Mouse (Mus musculus) liver, adult 2 months (tissue): Measurements from ENCODE around the gene B4galnt1. TPM values are rescaled to one million over a fixed set of nuclear protein-coding genes. Genes with fewer than 3 reads are reported as not detected.
A peak's percentile ranks its signal among the peaks of the same experiment; 100 is the strongest.
"Not testable (repeated sequence)": the region's sequence is repeated elsewhere in the genome, so short reads cannot be mapped to it uniquely, and the experiment has no call there.

Source experiments
- DNase-seq: peaks from one replicate; pipeline ENCODE4 v3.0.0-alpha.2; 2011; ENCODE audit warnings: low read depth, low spot score; ENCODE audit errors: extremely low read depth
- H3K27ac ChIP-seq: fragments of 200-500 bp; replicated peaks from 2 replicates; pipeline ENCODE4 v1.5.1; 2012; ENCODE audit warnings: low read depth, mild to moderate bottlenecking, control low read depth, inconsistent platforms, low read length; ENCODE audit not compliant: insufficient read depth
- H3K27me3 ChIP-seq: fragments of 200-500 bp; 2 replicates; pipeline ENCODE4 v1.6.1; 2012; ENCODE audit warnings: mild to moderate bottlenecking, moderate library complexity, low read length, inconsistent platforms; ENCODE audit not compliant: control insufficient read depth, insufficient read depth
- H3K36me3 ChIP-seq: fragments of 200-500 bp; 2 replicates; pipeline ENCODE4 v1.6.1; 2012; ENCODE audit warnings: low read length, inconsistent platforms; ENCODE audit not compliant: control insufficient read depth, insufficient read depth
- H3K4me1 ChIP-seq: fragments of 200-500 bp; 2 replicates; pipeline ENCODE4 v1.6.1; 2011; ENCODE audit warnings: low read length; ENCODE audit not compliant: control insufficient read depth, insufficient read depth
- H3K4me3 ChIP-seq: fragments of 200-500 bp; 2 replicates; pipeline ENCODE4 v1.5.1; 2011; ENCODE audit warnings: low read depth, mild to moderate bottlenecking, control low read depth, low read length, moderate library complexity; ENCODE audit not compliant: insufficient read depth
- H3K79me2 ChIP-seq: fragments of 200-500 bp; 2 replicates; pipeline ENCODE4 v1.6.1; 2012; ENCODE audit warnings: inconsistent platforms, mild to moderate bottlenecking, low read length, moderate library complexity; ENCODE audit not compliant: control insufficient read depth, insufficient read depth
- H3K9ac ChIP-seq: fragments of 200-500 bp; 2 replicates; pipeline ENCODE4 v1.6.1; 2012; ENCODE audit warnings: low read depth, mild to moderate bottlenecking, control low read depth, inconsistent platforms, low read length
- CTCF ChIP-seq: fragments of 200-500 bp; IDR thresholded peaks from 2 replicates; pipeline ENCODE4 v1.5.1; 2011; ENCODE audit warnings: low read depth, low read length, control low read depth
- POLR2A ChIP-seq: fragments of 200-500 bp; IDR thresholded peaks from 2 replicates; pipeline ENCODE4 v1.6.1; 2011; ENCODE audit warnings: low read length, control low read depth; ENCODE audit not compliant: insufficient read depth; ENCODE audit errors: extremely low read depth
- WGBS: fragments of 180-500 bp; shearing (Covaris S2); methylation state at CpG from one replicate; pipeline ENCODE4 v1.1.7; 2018; 5-methylcytosine and 5-hydroxymethylcytosine counted together
- polyA plus RNA-seq: library from polyadenylated mRNA; depleted of rRNA; stranded (reverse); fragments of >200 nt; gene quantifications from 2 replicates; pipeline ENCODE4 v1.2.3, GENCODE M21; 2012
- total RNA-seq: library from RNA; depleted of rRNA; stranded (reverse); fragments of >200 nt; gene quantifications from 2 replicates; pipeline ENCODE4 v1.2.3, GENCODE M21; 2014

B4galnt1 gene
- total and polyA plus RNA-seq, 2 experiments: 21.9 to 85.0 TPM

DNA sequence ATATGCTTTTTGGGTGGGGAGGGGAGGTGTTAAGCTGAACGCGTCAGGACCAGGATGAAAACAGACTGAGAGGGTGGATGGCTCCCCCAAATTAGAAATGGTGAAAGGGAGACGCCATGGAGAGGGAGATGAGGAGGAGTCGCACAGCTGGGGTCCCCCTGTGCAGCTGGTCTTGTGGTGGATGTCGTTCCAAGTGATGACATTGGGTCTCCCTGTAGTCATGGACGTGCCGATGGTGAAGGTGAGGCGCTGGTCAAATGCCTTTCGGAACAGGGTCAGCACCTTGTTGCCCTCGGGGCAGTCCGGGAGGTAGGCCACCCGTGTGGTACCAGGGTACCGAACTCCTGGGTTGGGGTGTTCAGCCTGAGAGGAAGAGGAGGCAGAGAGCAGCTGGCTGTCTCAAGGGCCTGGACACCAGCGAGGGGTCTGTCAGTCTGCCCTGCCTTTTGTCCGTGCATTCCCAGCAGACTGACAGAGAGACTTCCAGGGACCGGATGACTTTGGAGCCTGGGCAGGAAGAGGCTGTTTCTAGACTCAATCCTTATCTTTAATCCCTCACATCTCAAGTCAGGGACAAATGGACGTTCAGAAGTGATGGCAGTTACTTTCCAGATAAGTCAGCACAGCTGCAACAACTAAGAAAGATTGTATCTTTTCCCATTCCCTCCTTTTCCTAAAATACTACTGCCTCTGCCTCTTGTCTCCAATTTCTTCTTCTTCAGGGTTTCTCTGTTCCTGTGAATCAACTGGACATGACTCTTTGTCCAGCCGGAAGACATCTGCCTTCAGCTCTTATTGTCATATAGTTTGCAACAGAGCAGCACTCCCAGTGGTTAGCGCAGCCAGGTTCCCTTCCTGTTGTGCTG is 26.4 kb downstream of the B4galnt1 start:
- no peak for TF ChIP-seq CTCF
- no peak for TF ChIP-seq POLR2A
- DNase-seq: no peak
- H3K79me2 ChIP-seq: no peaks in the 10 kb centered on the region
- peaks cover 8% of the 10 kb centered on the region for H3K27me3 ChIP-seq
- H3K27ac ChIP-seq: no peak overlapping the region
- H3K4me1 ChIP-seq: no peaks in the 10 kb centered on the region
- H3K9ac ChIP-seq: no peak overlapping the region
- no peak overlapping the region for H3K4me3 ChIP-seq
- 77% methylated on average over 19 of the region's 19 CpGs for WGBS
- no peaks in the 10 kb centered on the region for H3K36me3 ChIP-seq

- not testable (repeated sequence) for H3K27ac ChIP-seq, H3K27me3 ChIP-seq, H3K9ac ChIP-seq, H3K79me2 ChIP-seq, H3K36me3 ChIP-seq, H3K4me3 ChIP-seq, DNase-seq, H3K4me1 ChIP-seq
- WGBS: 62% methylated on average over 1 of the region's 1 CpGs
These were observed 27.0 kb downstream of the B4galnt1 start for GRCm38 (mm10) chr10:127192057-127192328.

- H3K27me3 ChIP-seq: peaks cover 8% of the 10 kb centered on the region
- no peaks in the 10 kb centered on the region for H3K79me2 ChIP-seq
- no peaks in the 10 kb centered on the region for H3K36me3 ChIP-seq
- 92% methylated on average over 9 of the region's 9 CpGs for WGBS
- DNase-seq: no peak
- H3K27ac ChIP-seq: no peak overlapping the region
- H3K4me3 ChIP-seq: no peak overlapping the region
- no peak for TF ChIP-seq POLR2A
- TF ChIP-seq CTCF: no peak
- no peak overlapping the region for H3K9ac ChIP-seq
- H3K4me1 ChIP-seq: no peaks in the 10 kb centered on the region
These were observed 28.0 kb downstream of the B4galnt1 start for GRCm38 (mm10) chr10:127193011-127193410.

GRCm38 (mm10) chr10:127194428-127195327 is 29.7 kb downstream of the B4galnt1 start:
- H3K27ac ChIP-seq: no peak overlapping the region
- H3K27me3 ChIP-seq: no peaks in the 10 kb centered on the region
- H3K79me2 ChIP-seq: no peaks in the 10 kb centered on the region
- no peaks in the 10 kb centered on the region for H3K36me3 ChIP-seq
- 32% methylated on average over 22 of the region's 22 CpGs for WGBS
- peak overlapping the region; percentile 77 for H3K4me3 ChIP-seq
- TF ChIP-seq POLR2A (no peak), CTCF (no peak)
- H3K9ac ChIP-seq: peak overlapping the region; percentile 78
- no peak for DNase-seq
- H3K4me1 ChIP-seq: no peaks in the 10 kb centered on the region

- H3K79me2 ChIP-seq: no peaks in the 10 kb centered on the region
- peak within 1 kb of the TSS; percentile 78 for H3K9ac ChIP-seq
- no peaks in the 10 kb centered on the region for H3K27me3 ChIP-seq
- H3K4me1 ChIP-seq: no peaks in the 10 kb centered on the region
- H3K4me3 ChIP-seq: peak within 1 kb of the TSS; percentile 77
- 0 out of 2 replicates have a peak within 1 kb of the TSS, but pooled peaks have one; percentile 19 for H3K27ac ChIP-seq
- DNase-seq: no peak
- WGBS: 2% methylated on average over 42 of the region's 47 CpGs
- no peak for TF ChIP-seq CTCF
- TF ChIP-seq POLR2A: no peak
- H3K36me3 ChIP-seq: no peaks in the 10 kb centered on the region
These were observed 30.5 kb downstream of the B4galnt1 start, which contains the start of gene Dtx3 for GRCm38 (mm10) chr10:127195328-127196129. TSS of gene Dtx3 (minus strand) at chr10:127195728.
